Mouse (Mus musculus) ES-E14 (cell line): Measurements from ENCODE around the gene Actr3.
"Not testable (repeated sequence)": the region's sequence is repeated elsewhere in the genome, so short reads cannot be mapped to it uniquely, and the experiment has no call there.

Experiments
- CHD2 ChIP-seq: IDR thresholded peaks from 2 replicates; pipeline ENCODE4 v1.6.1; 2014; ENCODE audit warnings: mild to moderate bottlenecking, low read depth, low read length, inconsistent platforms
- ZC3H11A ChIP-seq: IDR thresholded peaks from 2 replicates; pipeline ENCODE4 v1.6.1; 2012; ENCODE audit warnings: low read depth, mild to moderate bottlenecking, inconsistent platforms, low read length, borderline replicate concordance

- TF ChIP-seq CHD2, ZC3H11A: not testable (repeated sequence)
Measured at GRCm38 (mm10) chr1:125390065-125390754, 45.3 kb downstream of the Actr3 start.
